Mouse (Mus musculus) testis, postnatal 10 days (tissue): ENCODE measurements around the gene Ube2o.

ENCODE experiments used
- DNase-seq: peaks from one replicate; pipeline ENCODE4 v3.0.0; 2021; ENCODE audit warnings: low spot score

The Ube2o gene

GRCm38 (mm10) chr11:116580031-116580652 lies 1.1 kb downstream of the Ube2o start:
- DNase-seq, result no peak

GRCm38 (mm10) chr11:116579280-116579679 lies 2.0 kb downstream of the Ube2o start:
- no peak for DNase-seq

GRCm38 (mm10) chr11:116575396-116575795 lies 5.9 kb downstream of the Ube2o start:
- DNase-seq, result no peak

GRCm38 (mm10) chr11:116574982-116575381 lies 6.3 kb downstream of the Ube2o start:
- no peak for DNase-seq

- no peak for DNase-seq
These were observed 6.8 kb downstream of the Ube2o start for GRCm38 (mm10) chr11:116574486-116574885.

GRCm38 (mm10) chr11:116572756-116573543 lies 8.3 kb downstream of the Ube2o start:
- no peak for DNase-seq

GRCm38 (mm10) chr11:116571767-116572679 lies 9.2 kb downstream of the Ube2o start:
- no peak for DNase-seq

- DNase-seq, result no peak
These were observed 10.4 kb downstream of the Ube2o start for GRCm38 (mm10) chr11:116570821-116571220.

GRCm38 (mm10) chr11:116567531-116567930 lies 13.7 kb downstream of the Ube2o start:
- DNase-seq, result no peak

GRCm38 (mm10) chr11:116565283-116566041 lies 15.8 kb downstream of the Ube2o start:
- no peak for DNase-seq

GRCm38 (mm10) chr11:116556308-116556707 lies 24.9 kb downstream of the Ube2o start:
- DNase-seq, result no peak

- no peak for DNase-seq
These were observed 25.7 kb downstream of the Ube2o start for GRCm38 (mm10) chr11:116555572-116555971.

- DNase-seq, result no peak
These were observed 26.9 kb downstream of the Ube2o start for GRCm38 (mm10) chr11:116554171-116554878.

GRCm38 (mm10) chr11:116552194-116552593 lies 29.1 kb downstream of the Ube2o start:
- DNase-seq, result no peak

GRCm38 (mm10) chr11:116550748-116551147 lies 30.5 kb downstream of the Ube2o start:
- no peak for DNase-seq

- no peak for DNase-seq
These were observed 31.8 kb downstream of the Ube2o start for GRCm38 (mm10) chr11:116549273-116550038.

GRCm38 (mm10) chr11:116548780-116549179 lies 32.5 kb downstream of the Ube2o start:
- no peak for DNase-seq

GRCm38 (mm10) chr11:116547296-116548060 lies 33.8 kb downstream of the Ube2o start:
- no peak for DNase-seq

GRCm38 (mm10) chr11:116543110-116543509 lies 38.1 kb downstream of the Ube2o start:
- DNase-seq, result peak; percentile 71

- DNase-seq, result no peak
These were observed 40.1 kb downstream of the Ube2o start for GRCm38 (mm10) chr11:116541183-116541582.
